Mouse (Mus musculus): ENCODE data around the gene Chd2.

Chd2 gene

DNA sequence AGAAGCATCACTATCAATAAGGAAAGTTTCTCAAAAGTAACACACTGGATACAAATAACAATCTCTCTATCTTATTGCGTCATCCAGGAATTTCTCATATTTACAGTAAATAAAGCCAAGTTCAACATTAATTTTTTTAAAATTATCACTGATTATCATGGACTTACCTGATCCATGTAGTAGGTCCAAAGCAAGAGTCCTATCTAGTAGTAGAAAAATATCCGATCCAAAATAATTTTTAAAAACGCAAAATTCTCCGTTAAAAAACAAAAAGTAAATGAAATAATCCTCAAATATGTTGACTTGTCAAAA is 595 bp downstream of the Chd2 start:
- in situ Hi-C loops (cut with MboI; ENCODE audit: low sequenced_read_pairs): no loop called here

DNA sequence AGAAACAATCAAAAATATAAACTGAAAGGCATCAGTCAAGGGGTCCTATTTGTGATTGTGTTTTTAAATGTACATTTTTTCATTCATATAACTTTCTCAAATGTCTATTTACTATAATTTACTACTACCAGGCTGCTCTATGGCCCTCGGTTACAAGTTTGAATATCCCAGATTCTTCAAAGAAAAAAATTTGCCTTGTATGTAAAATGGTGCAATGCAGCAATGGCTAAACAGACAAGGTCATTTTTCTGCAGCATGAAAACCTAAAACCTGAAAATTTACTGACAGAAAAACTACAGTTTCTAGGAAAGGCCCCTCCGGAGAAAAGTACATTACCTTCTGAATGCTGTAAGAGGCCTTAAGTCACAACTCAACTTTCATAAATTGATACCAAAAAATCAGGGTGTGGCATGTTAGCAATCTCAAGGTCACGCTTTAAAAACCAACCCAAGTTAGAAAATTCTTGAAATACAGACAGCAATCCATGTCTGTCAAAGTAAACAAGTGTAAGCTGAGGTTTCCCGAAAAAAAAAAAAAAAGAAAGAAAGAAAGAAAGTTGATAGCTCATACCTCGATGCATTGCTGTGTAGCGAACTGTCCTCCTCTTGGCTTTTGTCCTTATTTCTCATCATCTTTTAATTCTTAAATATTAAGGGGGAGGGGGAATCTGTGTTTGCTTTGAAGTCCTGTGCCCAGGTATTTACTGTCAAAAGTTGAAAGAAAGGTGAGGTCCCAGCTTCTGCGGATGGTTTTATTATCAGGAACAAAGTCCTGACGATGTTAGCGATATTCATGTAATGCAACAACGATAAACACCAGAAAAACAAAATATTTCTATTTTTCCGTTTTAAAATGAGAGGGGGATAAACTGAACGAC is 1.2 kb downstream of the Chd2 start:
- in situ Hi-C loops (cut with MboI; ENCODE audit: low sequenced_read_pairs): no loop called here

DNA sequence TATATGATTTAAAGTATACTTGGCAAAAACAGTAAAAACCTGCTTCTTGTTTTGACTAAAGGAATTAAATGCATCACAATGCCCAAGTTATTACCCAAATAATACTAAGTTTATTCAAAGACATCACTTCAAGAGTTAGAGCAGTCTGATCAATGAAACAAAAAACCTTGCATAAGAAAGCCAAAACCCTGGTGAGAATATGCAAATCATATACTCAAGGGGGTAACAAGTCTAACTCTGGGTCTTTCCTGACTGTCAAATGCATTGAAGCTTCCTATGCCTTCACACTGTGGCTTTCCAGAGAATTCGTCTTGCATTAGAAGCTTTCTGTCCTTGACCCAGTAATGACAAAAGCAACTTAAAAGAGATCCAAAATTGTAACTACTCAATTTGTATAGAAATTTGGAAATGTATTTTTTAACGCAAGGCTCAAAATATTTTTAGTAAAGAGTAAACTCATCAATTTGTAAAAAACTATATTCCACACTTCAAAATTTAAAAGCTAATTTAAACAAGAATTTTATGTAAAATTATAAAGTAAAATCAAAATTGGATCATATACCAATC is 2.4 kb downstream of the Chd2 start:
- in situ Hi-C loops (cut with MboI; ENCODE audit: low sequenced_read_pairs): no loop called here

DNA sequence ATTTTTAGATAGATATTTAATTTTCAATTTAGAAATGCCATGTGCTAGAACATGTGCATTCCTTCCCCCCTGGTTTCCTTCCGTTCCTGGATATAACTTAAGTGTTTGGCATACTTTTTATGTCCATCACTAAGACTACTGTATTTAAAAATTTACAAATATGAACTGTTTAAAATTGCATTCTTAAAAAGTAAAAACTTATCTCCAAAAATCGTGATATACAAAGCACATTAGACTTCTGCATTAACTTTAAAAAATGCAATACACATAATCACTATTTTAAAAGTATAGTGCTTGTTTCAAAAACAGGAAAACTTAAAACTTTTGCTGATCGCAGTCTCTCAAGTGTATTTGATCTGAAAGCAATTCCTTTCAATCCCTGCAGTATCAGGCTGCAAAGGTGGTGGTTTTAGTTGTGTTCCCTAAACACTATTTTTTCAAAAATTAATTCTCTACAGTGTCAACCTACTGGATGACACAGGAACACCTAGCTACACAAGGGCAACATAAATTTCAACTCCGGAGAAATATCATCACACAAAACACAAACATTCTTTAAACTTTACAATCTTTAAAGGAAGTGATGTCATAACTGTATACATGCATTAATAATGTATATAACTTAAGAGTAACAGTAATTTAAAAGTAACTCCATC is 3.1 kb downstream of the Chd2 start:
- in situ Hi-C loops (cut with MboI; ENCODE audit: low sequenced_read_pairs): no loop called here

DNA sequence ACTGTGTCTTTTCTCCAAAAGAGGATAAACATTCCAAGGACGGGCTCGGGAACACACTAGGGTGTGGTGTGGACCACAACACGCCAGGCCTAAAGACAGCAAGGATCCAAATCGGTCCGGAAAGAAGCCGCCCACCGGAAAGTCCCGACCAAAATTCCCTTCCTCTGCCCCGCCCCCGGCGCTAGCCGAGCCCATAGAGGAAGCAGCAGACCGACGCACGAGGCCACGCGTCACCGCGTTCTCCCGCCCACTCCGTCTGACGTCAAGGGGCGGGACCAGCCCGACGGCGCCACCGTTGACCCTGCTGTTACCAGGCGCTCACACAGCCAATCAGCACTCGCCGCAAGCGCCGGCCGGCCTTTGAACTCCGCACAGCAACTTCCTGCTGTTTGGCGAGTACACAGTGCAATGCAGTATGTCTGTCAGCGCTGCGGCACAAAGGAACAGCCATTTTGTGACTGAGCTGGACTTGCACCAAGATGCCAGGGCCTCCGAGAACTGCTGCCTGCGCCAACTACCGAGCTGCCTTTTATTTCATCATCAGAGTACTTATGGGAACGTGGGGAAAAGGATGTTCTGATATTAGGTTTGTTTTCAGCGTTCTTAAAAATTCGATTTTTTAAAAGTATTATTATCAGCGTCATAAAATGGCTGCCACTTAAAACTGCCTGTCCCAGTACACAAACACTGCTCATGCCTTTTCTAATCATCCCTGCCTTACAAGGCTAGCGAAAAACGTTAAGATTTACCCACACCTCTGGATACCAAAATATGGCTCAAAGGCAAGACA is 3.8 kb downstream of the Chd2 start:
- in situ Hi-C loops (cut with MboI; ENCODE audit: low sequenced_read_pairs): no loop called here

DNA sequence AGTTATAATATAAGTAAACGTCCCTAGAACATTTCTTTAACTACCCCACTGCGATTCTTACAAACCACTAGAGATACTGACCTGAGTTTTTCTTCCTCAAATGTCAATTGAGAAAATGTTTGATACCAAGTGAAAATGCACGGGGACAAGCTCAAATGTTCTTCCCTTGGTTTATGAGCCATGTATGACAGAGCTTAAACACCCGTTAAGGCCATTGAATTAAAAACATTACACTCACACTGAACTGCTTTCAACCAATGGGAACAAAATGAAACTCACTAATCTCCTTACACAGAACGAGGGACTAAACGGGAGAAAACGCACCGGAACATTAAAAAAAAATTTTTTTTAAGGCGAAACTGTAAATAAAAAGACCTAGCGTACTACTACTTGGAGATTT is 4.4 kb downstream of the Chd2 start:
- in situ Hi-C loops (cut with MboI; ENCODE audit: low sequenced_read_pairs): no loop called here

DNA sequence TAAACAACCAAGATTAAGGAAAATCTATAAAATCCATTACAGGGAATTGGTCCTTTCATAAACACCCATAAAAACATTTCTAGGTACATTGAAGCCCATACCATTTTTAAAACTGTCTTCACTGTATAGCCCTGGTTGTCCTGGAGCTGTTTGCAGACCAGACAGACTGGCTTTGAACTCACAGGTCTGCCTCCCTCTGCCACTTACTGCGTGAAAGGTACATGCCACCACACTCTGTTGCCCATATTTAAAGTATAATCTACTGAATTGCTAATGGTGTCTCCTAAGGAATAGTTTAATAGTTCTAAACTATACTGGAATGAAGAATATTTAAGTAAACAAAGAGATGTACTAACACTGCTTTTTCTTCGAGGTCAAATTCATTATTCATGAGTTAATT is 5.1 kb downstream of the Chd2 start:
- in situ Hi-C loops (cut with MboI; ENCODE audit: low sequenced_read_pairs): no loop called here

DNA sequence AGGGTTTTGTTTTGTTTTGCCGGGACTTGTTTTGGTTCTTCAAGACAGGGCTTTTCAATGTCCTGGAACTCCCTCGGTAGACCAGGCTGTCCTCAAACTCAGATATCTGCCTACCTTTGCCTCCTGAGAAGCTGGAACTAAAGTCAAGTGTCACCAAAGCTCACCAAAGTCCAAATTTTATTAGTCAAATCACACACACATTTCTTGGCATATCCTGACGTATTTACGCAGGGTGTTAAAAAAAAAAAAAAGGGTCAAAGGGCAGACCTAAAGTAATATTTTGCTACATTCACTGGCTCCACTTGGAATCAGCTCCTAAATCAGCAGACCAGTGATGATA is 5.8 kb downstream of the Chd2 start:
- in situ Hi-C loops (cut with MboI; ENCODE audit: low sequenced_read_pairs): no loop called here

DNA sequence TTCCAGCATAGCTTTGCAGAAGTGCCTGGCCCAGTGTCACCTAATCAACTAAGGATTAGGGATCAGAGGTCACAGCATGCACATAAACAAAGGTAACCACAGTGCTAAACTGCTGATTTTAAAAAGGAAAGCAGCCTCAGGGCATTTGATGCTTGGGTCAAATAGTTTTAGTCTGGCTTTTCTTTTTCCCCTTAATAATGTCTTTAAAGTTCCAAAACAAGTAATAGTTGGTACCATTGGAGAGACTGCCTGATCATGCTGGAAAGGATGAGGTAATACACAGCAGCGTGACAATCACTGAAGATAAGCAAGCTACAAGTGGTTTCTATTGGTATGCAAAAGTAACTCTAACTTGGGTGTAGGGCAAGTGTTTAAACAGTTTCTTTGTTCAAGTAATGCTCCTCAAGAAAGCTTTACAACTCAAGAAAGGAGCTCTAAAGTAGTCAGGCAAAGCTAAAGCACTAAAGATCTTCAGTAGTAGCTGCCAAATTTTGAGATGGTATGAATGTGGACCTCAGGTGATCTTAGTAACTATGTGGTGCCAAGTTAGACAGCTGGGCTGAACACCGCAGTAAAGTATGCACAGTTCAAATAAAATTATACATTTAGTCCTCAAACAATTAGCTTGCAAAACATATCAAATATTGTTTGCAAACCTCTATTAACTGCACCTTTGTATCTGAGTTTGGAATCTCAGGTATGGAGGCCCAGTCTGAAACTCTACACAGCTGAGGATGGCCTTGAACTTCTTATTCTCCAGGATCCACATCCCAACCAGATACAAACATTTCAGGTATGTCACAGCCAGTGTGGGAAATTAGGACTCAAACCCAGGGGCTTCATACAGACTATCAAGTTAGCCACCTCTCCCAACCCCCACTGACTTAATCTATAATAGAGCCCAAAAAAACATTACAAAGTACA is 6.4 kb downstream of the Chd2 start:
- in situ Hi-C loops (cut with MboI; ENCODE audit: low sequenced_read_pairs): no loop called here

DNA sequence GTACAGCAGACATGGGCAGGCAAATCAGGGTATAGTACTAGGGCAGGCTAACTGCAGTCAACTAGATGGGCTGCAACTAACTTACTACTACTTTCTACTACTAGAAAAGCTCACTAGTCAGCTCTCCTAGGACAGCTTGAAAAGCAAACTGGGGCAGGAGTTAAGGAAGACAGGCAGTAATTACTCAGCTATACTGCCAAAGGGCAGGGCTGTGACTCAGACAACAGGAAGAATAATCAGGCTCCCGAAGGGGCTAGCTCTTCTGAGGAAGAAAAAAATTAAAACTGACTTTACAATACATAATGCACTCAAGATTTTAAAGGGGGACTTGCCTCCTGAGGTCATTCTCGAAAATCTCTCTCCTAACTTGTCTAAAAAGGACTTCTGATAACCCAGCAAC is 8.2 kb downstream of the Chd2 start:
- in situ Hi-C loops (cut with MboI; ENCODE audit: low sequenced_read_pairs): no loop called here

DNA sequence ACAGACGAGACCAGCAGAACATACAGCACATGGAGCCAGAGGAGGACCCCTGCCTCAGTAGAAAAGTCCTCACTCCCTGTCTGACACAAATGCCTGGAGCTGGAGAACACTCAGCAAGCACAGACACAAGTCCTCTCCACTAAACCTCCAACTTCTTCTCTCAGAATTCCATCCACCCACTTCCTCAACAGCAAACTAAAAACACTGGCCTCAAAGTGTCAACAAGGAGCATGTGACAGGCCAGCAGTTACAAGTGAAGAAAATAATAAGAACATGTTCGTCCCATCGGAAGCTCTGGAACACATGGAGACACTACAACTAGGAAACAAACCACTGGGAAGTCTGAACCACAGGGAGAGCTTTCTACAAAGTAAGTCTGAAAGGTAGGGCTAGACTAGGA is 8.7 kb downstream of the Chd2 start:
- in situ Hi-C loops (cut with MboI; ENCODE audit: low sequenced_read_pairs): no loop called here

DNA sequence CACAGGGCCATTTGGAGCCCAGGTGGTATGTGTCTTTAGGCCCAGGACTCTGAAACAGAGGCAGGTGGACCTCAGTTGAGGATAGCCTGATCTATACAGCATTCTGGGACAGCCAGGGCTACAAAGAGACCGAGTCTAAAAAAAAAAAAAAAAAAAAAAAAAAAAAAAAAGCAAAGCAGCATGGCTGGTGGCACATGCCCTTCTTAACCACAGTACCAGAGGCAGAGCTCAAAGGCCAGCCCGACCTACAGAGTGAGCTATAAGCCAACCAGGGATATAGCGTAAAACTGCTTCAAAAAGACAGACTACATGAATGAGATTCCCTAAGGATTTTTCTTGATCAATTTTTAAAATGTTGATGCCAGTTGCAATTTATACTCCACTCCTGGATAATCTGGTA is 9.5 kb downstream of the Chd2 start:
- in situ Hi-C loops (cut with MboI; ENCODE audit: low sequenced_read_pairs): no loop called here

DNA sequence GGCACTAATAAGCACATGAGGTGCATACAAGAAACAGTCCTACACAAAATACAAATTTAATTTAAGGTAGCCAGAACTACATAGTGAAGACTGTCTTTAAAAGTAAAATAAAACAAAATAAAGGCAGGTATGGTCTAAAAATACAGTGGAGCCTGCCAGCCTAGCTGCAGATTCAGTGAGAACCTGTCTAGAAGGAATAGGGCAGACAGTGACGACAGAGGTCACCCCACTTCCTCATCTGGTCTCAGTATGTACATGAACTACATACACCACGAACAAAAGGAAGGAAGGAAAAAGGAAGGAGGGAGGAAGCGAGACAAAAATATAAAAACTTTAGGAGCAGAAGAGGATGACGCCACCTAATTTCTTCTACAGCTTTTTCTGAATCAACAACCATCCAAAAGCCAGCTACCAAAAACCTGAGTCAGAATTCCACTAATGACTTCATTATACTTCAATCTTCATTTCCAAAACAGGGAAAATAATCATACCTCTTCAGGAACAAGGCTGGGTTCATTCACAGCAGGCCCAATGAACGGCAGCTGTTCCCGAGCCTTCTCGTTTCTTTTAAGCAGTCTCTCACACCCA is 10.0 kb downstream of the Chd2 start:
- in situ Hi-C loops (cut with MboI; ENCODE audit: low sequenced_read_pairs): no loop called here

DNA sequence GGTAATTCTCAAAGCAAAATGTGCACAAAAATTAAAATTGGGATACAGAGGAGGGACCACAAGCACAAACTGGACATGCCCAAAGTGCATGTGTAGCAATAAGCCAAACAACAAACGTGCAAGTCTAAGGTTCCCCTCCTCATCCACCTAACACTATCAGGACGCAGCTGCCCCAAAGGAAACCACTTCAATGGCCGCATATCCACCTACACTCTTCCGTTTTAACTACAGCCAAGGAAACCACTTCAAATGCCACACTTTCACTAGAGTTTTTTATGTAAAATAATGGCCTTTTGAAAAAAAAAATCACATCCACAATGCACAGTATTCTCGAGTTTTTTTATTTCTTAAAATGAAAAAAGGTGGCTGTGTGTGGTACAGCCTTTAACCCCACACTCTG is 10.8 kb downstream of the Chd2 start:
- in situ Hi-C loops (cut with MboI; ENCODE audit: low sequenced_read_pairs): no loop called here

DNA sequence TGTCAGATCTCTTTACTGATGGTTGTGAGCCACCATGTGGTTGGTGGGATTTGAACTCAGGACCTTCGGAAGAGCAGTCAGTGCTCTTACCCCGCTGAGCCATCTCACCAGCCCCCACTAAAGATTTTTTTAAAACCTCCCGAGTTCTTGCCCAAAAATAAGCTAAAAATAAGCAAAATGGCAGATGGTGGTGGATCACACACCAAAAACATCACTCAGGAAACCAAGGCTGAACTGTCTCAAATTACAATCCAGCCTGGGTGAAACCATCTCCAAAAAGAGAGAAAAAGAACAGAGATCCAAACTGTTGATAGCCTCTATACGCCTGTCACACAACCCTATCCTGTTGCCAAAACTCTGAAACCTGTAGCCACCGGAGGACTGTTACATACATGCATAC is 11.5 kb downstream of the Chd2 start:
- in situ Hi-C loops (cut with MboI; ENCODE audit: low sequenced_read_pairs): no loop called here

DNA sequence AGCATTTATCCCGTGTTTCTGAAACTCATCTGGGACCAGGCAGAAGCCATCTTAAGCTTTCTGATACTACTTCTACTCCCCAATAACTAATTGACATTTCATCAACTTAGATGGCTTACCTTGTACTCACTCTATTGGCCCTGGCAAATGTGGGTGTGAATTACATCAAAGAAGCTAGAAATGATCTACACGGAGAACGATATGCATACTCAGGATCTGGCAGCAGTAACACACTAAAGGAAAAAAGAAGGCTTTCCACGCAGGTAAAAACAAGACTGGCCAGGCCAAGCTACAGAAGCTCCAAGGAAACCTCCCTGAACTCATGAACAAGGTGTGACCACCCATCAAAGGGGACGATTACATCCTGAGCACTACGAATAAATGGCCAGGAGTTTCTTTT is 12.4 kb downstream of the Chd2 start:
- in situ Hi-C loops (cut with MboI; ENCODE audit: low sequenced_read_pairs): loop anchor here (10.0 kb wide), 1 partner anchor 96 kb away; no protein-coding TSS in a partner anchor

DNA sequence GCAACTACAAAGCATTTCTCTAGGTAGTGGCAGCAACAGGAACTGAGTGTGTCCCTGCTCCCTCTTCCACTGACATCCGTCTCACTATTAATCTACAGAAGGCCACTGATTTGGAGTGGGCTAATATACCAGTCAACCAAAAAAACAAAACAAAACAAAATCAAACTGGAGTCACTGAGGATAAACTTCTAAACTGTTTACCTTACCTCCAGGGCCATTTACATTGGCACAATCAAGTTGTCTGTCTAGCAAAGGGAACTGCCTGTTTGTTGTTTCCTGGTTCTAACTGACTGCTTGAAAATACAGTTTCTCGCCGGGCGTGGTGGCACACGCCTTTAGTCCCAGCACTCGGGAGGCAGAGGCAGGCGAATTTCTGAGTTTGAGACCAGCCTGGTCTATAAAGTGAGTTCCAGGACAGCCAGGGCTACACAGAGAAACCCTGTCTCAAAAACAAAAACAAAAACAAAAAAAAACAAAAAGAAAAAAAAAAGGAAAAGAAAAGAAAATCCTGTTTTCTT is 13.2 kb downstream of the Chd2 start:
- in situ Hi-C loops (cut with MboI; ENCODE audit: low sequenced_read_pairs): loop anchor here (10.0 kb wide), 1 partner anchor 96 kb away; no protein-coding TSS in a partner anchor

DNA sequence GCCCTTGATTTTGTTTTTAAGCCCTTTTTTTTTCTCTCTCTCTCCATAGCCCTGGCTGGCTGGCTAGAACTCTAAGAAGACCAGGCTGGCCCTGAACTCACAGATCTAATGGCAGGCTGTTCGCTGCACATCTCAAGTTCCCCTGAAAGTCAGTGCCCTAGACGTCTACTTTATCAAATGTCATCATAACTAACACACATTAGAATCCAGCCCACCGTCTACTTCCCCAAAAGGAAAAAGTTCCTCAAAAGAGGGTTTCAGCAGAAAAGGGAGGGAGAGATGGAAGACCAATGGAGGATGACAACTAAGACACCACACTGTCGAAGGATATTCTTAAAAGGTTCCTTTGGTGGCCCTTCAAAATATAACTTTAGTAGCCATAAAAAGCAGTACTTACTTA is 14.4 kb downstream of the Chd2 start:
- in situ Hi-C loops (cut with MboI; ENCODE audit: low sequenced_read_pairs): loop anchor here (10.0 kb wide), 1 partner anchor 98 kb away; no protein-coding TSS in a partner anchor

DNA sequence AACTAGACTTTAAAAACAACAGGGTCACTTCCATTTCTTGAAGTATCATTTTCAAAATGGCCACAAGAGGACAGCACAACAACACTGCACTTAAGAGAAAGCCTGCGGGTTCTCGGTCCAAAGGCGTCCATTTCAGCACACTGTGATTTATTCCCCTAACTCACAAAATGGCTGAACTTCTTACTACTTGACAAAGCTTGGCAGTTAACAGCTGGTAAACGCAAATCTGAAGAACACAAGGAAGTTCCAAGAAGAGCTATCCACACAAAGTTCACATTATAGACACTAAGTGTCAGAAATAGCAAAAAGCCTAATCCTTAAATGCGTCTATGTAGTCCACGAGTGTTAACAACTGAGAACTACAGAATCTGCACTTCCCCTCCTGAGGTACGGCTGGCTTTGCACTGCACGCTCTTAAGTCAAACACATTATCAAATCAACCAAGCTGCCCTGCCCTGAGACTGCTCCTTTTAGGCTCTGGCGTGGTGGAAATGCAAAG is 17.1 kb downstream of the Chd2 start:
- in situ Hi-C loops (cut with MboI; ENCODE audit: low sequenced_read_pairs): loop anchor here (10.0 kb wide), 1 partner anchor 100 kb away; no protein-coding TSS in a partner anchor
